Mouse (Mus musculus) spleen, adult 2 months (tissue): Measurements from ENCODE around the gene Hnrnpl. TPM values are rescaled to one million over a fixed set of nuclear protein-coding genes. Genes with fewer than 3 reads are reported as not detected.

ENCODE experiments used
- DNase-seq, 2 experiments: peaks; one replicate each; pipeline versions ENCODE4 v3.0.0 to v3.0.0-alpha.2; 2012 to 2021; ENCODE audit warnings: low spot score in 2 of 2, low read depth in 1 of 2
- H3K27ac ChIP-seq: fragments of 200-500 bp; 2 replicates; pipeline ENCODE4 v1.5.1; 2012; ENCODE audit warnings: low read length, inconsistent platforms; ENCODE audit not compliant: insufficient read depth
- H3K27me3 ChIP-seq: fragments of 200-500 bp; 2 replicates; pipeline ENCODE4 v1.6.1; 2012; ENCODE audit warnings: mild to moderate bottlenecking, moderate library complexity, low read length, inconsistent platforms; ENCODE audit not compliant: control insufficient read depth, insufficient read depth
- H3K36me3 ChIP-seq: fragments of 200-500 bp; 2 replicates; pipeline ENCODE4 v1.6.1; 2012; ENCODE audit warnings: mild to moderate bottlenecking, low read length, inconsistent platforms; ENCODE audit not compliant: control insufficient read depth, insufficient read depth
- H3K4me1 ChIP-seq: fragments of 200-500 bp; 2 replicates; pipeline ENCODE4 v1.6.1; 2011; ENCODE audit warnings: inconsistent platforms; ENCODE audit not compliant: control insufficient read depth, insufficient read depth, insufficient read length
- H3K4me3 ChIP-seq: fragments of 200-500 bp; 2 replicates; pipeline ENCODE4 v1.5.1; 2011; ENCODE audit warnings: mild to moderate bottlenecking, inconsistent platforms; ENCODE audit not compliant: insufficient read depth, insufficient read length; ENCODE audit errors: extremely low read depth
- CTCF ChIP-seq: fragments of 200-500 bp; IDR thresholded peaks from 2 replicates; pipeline ENCODE4 v1.5.1; 2011; ENCODE audit warnings: mild to moderate bottlenecking, inconsistent platforms; ENCODE audit not compliant: insufficient read depth, insufficient read length, insufficient replicate concordance; ENCODE audit errors: extremely low read depth
- POLR2A ChIP-seq: fragments of 200-500 bp; IDR thresholded peaks from 2 replicates; pipeline ENCODE4 v1.6.1; 2011; ENCODE audit warnings: low read depth, low read length, inconsistent platforms
- WGBS: fragments of 180-500 bp; shearing (Covaris S2); methylation state at CpG from one replicate; pipeline ENCODE4 v1.1.7; 2018; 5-methylcytosine and 5-hydroxymethylcytosine counted together
- polyA plus RNA-seq: library from polyadenylated mRNA; depleted of rRNA; stranded (reverse); fragments of >200 nt; gene quantifications from 2 replicates; pipeline ENCODE4 v1.2.3, GENCODE M21; 2012

Gene Hnrnpl
- polyA plus RNA-seq, 1 experiment, result 209 TPM

- peaks cover 8% of the 10 kb centered on the region for H3K36me3 ChIP-seq
- 88% methylated on average over 3 of the region's 3 CpGs for WGBS
- H3K4me3 ChIP-seq, result no peak overlapping the region
- no peak overlapping the region for H3K27ac ChIP-seq
- no peak for DNase-seq
- TF ChIP-seq POLR2A (no peak), CTCF (no peak)
- H3K27me3 ChIP-seq, result no peaks in the 10 kb centered on the region
- H3K4me1 ChIP-seq, result peaks cover 32% of the 10 kb centered on the region
These were observed 13.8 kb upstream of the Hnrnpl start for GRCm38 (mm10) chr7:28794496-28794895.

DNA sequence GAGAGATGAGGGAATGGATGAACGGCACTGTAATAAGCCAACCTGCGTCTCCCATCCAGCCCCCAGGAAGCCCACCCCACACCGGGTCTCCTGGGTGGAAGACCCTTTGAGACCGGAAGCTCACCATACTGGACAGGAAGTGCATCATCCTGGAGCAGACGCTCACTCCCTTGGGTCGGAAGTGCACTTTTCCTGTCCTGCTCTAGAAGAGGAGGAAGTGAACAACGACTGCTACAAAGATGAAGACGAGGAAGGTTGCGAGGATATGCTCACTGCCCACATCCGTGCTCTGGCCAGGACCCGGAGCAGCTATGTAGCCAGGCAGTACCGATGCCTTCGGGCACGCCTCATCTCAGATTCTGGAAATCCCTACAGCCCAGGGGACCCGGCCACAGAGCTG lies 12.5 kb upstream of the Hnrnpl start:
- peaks cover 19% of the 10 kb centered on the region; the same call in 1 of the 2 replicates for H3K4me1 ChIP-seq
- H3K36me3 ChIP-seq, result peaks cover 8% of the 10 kb centered on the region
- TF ChIP-seq POLR2A (peak; percentile 32; the same call in 1 of the 2 replicates), CTCF (no peak)
- peak overlapping the region; percentile 58 for H3K4me3 ChIP-seq
- DNase-seq, result no peak
- H3K27ac ChIP-seq, result peak overlapping the region; percentile 70
- H3K27me3 ChIP-seq, result no peaks in the 10 kb centered on the region
- WGBS, result 11% methylated on average over 15 of the region's 15 CpGs

- H3K4me3 ChIP-seq, result peak overlapping the region; percentile 58
- peaks cover 15% of the 10 kb centered on the region; the same call in 1 of the 2 replicates for H3K4me1 ChIP-seq
- H3K27me3 ChIP-seq, result no peaks in the 10 kb centered on the region
These were observed 11.8 kb upstream of the Hnrnpl start for GRCm38 (mm10) chr7:28796562-28796975.

GRCm38 (mm10) chr7:28799994-28800393 lies 8.3 kb upstream of the Hnrnpl start:
- WGBS, result 61% methylated on average over 9 of the region's 9 CpGs
- peak overlapping the region; percentile 41; the same call in 1 of the 2 replicates for H3K27ac ChIP-seq
- H3K27me3 ChIP-seq, result no peaks in the 10 kb centered on the region
- no peak overlapping the region for H3K4me3 ChIP-seq
- peaks cover 19% of the 10 kb centered on the region; the same call in 1 of the 2 replicates for H3K4me1 ChIP-seq
- DNase-seq, result no peak
- TF ChIP-seq POLR2A (no peak), CTCF (no peak)
- peaks cover 8% of the 10 kb centered on the region for H3K36me3 ChIP-seq

More at GRCm38 (mm10) chr7:28796562-28796975, 11.8 kb upstream of the Hnrnpl start:
- H3K27ac ChIP-seq, result peak overlapping the region; percentile 70
- H3K36me3 ChIP-seq, result peaks cover 8% of the 10 kb centered on the region
- peak in 1 of 2 experiments; percentile 81 for DNase-seq
- 12% methylated on average over 32 of the region's 32 CpGs for WGBS
- TF ChIP-seq CTCF (peak; percentile 97), POLR2A (no peak)

DNA sequence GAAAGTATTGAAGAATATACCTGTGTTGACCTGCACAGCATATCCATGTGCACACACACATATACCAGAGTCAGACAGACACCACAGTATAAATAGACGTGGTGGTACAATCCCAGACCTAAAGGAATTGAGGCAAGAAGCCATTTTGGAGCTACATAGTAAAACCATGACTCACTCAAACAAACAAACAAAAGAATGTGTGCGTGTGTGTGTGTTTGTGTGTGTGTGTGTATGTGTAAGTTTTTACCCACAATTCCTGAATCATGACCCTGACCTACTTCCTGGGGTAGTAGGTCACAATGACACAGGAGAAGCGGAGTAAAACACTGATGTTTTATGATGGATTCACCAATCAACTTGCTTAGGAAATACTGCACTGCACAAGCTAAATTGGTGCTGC lies 6.9 kb upstream of the Hnrnpl start:
- Histone ChIP-seq H3K4me1 (peaks cover 11% of the 10 kb centered on the region; the same call in 1 of the 2 replicates), H3K27me3 (no peaks in the 10 kb centered on the region), H3K27ac (no peak overlapping the region), H3K36me3 (peaks cover 8% of the 10 kb centered on the region), H3K4me3 (no peak overlapping the region)
- 86% methylated on average over 3 of the region's 3 CpGs for WGBS
- TF ChIP-seq POLR2A, result no peak
- no peak for TF ChIP-seq CTCF
- no peak for DNase-seq

DNA sequence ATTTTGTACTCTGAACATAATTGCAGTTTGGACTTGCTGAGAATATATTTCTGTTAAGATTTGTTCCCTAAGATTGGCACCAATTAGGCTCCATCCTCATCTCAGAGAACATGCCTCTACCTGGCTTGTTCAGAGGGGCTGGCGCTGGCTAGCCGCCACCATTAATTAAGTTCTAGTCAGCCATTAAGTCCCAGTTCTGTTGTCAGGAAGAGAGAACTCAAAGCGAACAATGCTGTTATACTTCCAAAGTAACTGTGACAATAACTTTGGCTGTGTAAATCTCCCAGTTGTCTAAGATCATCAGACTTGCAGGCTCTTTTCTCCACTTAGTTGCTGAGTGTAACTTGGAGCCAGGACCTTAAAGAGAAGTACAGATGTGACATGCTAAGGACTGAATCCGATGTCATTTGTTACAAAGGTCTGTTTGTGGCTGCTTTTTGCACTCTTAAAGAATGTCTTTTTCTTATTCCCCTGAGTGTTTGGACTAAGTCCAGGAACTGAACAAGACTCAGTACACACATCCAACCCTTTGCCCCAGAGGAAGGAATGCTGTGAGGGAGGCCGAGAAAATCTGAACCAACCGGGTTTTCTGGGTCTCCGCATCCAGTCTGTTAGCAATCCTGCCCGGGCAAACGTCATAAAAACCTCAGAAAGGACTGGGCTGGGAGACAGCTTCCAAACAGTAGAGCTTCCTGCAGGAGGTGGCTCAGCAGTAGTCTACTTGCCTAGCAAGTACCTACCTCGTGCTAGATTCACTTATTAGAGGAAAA lies 6.3 kb upstream of the Hnrnpl start:
- TF ChIP-seq CTCF (no peak), POLR2A (no peak)
- H3K36me3 ChIP-seq, result peaks cover 8% of the 10 kb centered on the region
- no peak for DNase-seq
- no peak overlapping the region for H3K4me3 ChIP-seq
- H3K27ac ChIP-seq, result peak overlapping the region; percentile 48
- peaks cover 11% of the 10 kb centered on the region; the same call in 1 of the 2 replicates for H3K4me1 ChIP-seq
- 59% methylated on average over 10 of the region's 10 CpGs for WGBS
- H3K27me3 ChIP-seq, result no peaks in the 10 kb centered on the region
